Mouse (Mus musculus): Measurements from ENCODE around the gene Gm36864. TPM values are rescaled to one million over a fixed set of nuclear protein-coding genes. Genes with fewer than 3 reads are reported as not detected.
"Not testable (repeated sequence)": the region's sequence is repeated elsewhere in the genome, so short reads cannot be mapped to it uniquely, and the experiment has no call there.

The Gm36864 gene
- polyA plus RNA-seq (2015; fragmentation: Nextera tagmentation; extraction: Ambion mirVana) = not detected in 2 replicates

DNA sequence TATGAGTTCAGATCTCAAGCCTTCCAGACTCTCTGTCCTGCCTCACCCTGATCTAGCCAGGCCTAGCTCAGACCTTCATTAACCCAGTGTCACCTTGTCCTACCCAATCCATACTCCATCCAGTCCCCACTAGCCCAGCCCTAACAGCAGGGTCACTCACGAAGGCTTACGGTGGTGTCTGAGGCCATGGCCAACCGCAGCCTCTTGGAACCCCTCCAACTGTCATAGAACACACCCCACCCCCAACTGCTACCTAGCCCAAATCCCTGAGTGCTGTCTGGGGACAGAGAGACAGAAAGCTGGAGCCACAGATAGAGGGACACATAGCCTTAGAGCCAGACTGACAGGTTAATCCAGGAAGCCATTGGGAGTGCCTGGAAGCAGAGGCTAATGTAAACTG is at the start of gene Gm36864:
Gm36864 (plus strand) TSS at position 269 of the 400 bp plus-strand sequence.
- Histone ChIP-seq H3K27ac (ENCODE audit: low read length) (no peak within 1 kb of the TSS), H3K27me3 (replicated peaks; ENCODE audit: insufficient read depth, low read length) (no peaks in the 10 kb centered on the region), H3K36me3 (ENCODE audit: insufficient read depth, low read length) (no peaks in the 10 kb centered on the region), H3K9ac (replicated peaks; ENCODE audit: low read depth) (no peak within 1 kb of the TSS), H3K4me3 (ENCODE audit: low read depth, low read length) (no peak within 1 kb of the TSS), H3K9me3 (ENCODE audit: low read length) (no peaks in the 10 kb centered on the region), H3K4me2 (replicated peaks; ENCODE audit: low read depth, low read length) (no peak within 1 kb of the TSS), H3K4me1 (ENCODE audit: insufficient read depth, low read depth, low read length) (no peaks in the 10 kb centered on the region)
- DNase-seq (ENCODE audit: low spot score) (no peak), ATAC-seq (no peak)
- TF ChIP-seq EP300 (IDR thresholded peaks at IDR 0.05) (no peak), CTCF (IDR thresholded peaks at IDR 0.05) (no peak)
- WGBS = 75% methylated on average over 3 of the region's 3 CpGs

DNA sequence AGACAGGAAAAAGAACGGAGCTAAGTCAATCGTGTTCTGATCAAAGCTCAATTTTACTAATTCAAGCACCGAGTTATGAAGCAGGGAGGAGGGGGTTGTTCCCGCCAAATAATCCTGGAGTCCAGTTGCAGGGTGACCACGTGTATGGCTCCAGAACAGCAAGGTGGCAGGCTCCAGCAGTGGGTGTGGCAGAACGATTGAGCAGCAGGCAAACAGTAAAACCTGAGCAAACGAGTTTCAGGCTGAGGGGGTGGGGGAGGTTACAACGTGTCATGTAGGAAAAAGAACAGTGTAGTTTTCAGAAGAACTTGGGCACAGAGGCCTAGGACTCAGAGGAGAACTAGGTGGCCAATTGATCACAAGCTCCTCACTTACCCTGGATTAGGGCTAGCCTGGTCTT is 49.5 kb upstream of the Gm36864 start:
- not testable (repeated sequence) for H3K27ac ChIP-seq (ENCODE audit: low read length); H3K4me1 ChIP-seq (ENCODE audit: insufficient read depth, low read depth, low read length); H3K27me3 ChIP-seq (replicated peaks; ENCODE audit: insufficient read depth, low read length); H3K9ac ChIP-seq (replicated peaks; ENCODE audit: low read depth); H3K4me2 ChIP-seq (replicated peaks; ENCODE audit: low read depth, low read length); H3K4me3 ChIP-seq (ENCODE audit: low read depth, low read length); H3K36me3 ChIP-seq (ENCODE audit: insufficient read depth, low read length); ATAC-seq; DNase-seq (ENCODE audit: low spot score); H3K9me3 ChIP-seq (ENCODE audit: low read length)
- WGBS = 56% methylated on average over 8 of the region's 8 CpGs

- H3K4me1 ChIP-seq (ENCODE audit: insufficient read depth, low read depth, low read length); H3K9me3 ChIP-seq (ENCODE audit: low read length); H3K27ac ChIP-seq (ENCODE audit: low read length); ATAC-seq; H3K36me3 ChIP-seq (ENCODE audit: insufficient read depth, low read length); H3K4me2 ChIP-seq (replicated peaks; ENCODE audit: low read depth, low read length); DNase-seq (ENCODE audit: low spot score); H3K4me3 ChIP-seq (ENCODE audit: low read depth, low read length); H3K27me3 ChIP-seq (replicated peaks; ENCODE audit: insufficient read depth, low read length); H3K9ac ChIP-seq (replicated peaks; ENCODE audit: low read depth): not testable (repeated sequence)
Observed at GRCm38 (mm10) chr7:44187936-44188335, 48.0 kb upstream of the Gm36864 start, which contains the start of gene Klk1b24. Klk1b24 (plus strand) TSS chr7:44188236.

DNA sequence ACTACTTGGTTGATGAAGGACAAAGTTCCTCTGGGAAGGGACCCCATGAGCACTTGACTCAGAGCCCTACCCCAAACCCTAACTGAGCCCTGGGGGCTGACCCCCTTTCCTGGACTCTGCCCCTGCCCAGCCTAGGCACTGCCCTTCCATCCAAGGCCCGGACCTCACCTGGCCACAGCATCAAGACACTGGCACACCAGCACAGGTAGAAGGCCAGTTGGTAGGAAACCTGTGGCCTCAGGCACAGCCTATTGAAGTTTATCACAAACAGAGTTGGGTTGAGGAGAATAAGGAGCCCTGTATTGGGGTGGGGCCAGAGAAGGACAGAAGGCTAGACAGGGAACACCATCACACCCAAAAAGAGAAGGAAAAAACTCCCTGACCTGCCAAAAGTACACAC is 42.5 kb upstream of the Gm36864 start:
- 90% methylated on average over 1 of the region's 1 CpGs for WGBS

GRCm38 (mm10) chr7:44197891-44198290 is 38.1 kb upstream of the Gm36864 start, which contains the start of gene Klk1b3:
Klk1b3 (plus strand) TSS chr7:44198191.
- Histone ChIP-seq H3K27ac (ENCODE audit: low read length) (no peak within 1 kb of the TSS), H3K36me3 (ENCODE audit: insufficient read depth, low read length) (no peaks in the 10 kb centered on the region), H3K4me1 (ENCODE audit: insufficient read depth, low read depth, low read length) (no peaks in the 10 kb centered on the region), H3K9ac (replicated peaks; ENCODE audit: low read depth) (no peak within 1 kb of the TSS), H3K9me3 (ENCODE audit: low read length) (no peaks in the 10 kb centered on the region), H3K4me3 (ENCODE audit: low read depth, low read length) (no peak within 1 kb of the TSS), H3K4me2 (replicated peaks; ENCODE audit: low read depth, low read length) (no peak within 1 kb of the TSS), H3K27me3 (replicated peaks; ENCODE audit: insufficient read depth, low read length) (no peaks in the 10 kb centered on the region)
- ATAC-seq = no peak
- no peak for DNase-seq (ENCODE audit: low spot score)
- TF ChIP-seq CTCF (IDR thresholded peaks at IDR 0.05) (no peak), EP300 (IDR thresholded peaks at IDR 0.05) (no peak)
- 54% methylated on average over 3 of the region's 3 CpGs for WGBS

More for the DNA sequence above, 42.5 kb upstream of the Gm36864 start:
- not testable (repeated sequence) for H3K4me2 ChIP-seq (replicated peaks; ENCODE audit: low read depth, low read length); H3K36me3 ChIP-seq (ENCODE audit: insufficient read depth, low read length); H3K4me1 ChIP-seq (ENCODE audit: insufficient read depth, low read depth, low read length); H3K27ac ChIP-seq (ENCODE audit: low read length); H3K9me3 ChIP-seq (ENCODE audit: low read length); ATAC-seq; H3K27me3 ChIP-seq (replicated peaks; ENCODE audit: insufficient read depth, low read length); H3K4me3 ChIP-seq (ENCODE audit: low read depth, low read length); DNase-seq (ENCODE audit: low spot score); H3K9ac ChIP-seq (replicated peaks; ENCODE audit: low read depth)

DNA sequence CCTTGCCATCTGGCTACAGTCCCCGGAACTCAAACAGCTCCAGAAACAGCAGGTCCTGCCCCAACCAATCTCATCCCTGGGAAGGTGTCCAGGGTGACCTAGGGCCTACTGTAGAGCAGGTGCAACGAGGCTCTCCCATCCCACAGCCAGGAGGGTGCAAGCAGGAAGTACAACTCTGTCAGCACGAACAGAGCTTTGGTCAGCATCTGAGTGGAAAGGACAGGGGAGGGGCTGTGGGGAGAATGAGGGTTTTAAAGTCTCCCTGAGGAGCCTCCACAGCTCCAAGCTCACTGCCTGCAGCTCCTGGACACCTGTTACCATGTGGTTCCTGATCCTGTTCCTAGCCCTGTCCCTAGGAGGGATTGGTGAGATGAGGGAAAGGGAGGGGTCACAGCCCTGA is 28.8 kb upstream of the Gm36864 start, which contains the start of gene Klk1b4:
Klk1b4 (plus strand) TSS at position 301 of the 400 bp plus-strand sequence.
- not testable (repeated sequence) for ATAC-seq; H3K27ac ChIP-seq (ENCODE audit: low read length)
- 16% methylated on average over 3 of the region's 3 CpGs for WGBS

DNA sequence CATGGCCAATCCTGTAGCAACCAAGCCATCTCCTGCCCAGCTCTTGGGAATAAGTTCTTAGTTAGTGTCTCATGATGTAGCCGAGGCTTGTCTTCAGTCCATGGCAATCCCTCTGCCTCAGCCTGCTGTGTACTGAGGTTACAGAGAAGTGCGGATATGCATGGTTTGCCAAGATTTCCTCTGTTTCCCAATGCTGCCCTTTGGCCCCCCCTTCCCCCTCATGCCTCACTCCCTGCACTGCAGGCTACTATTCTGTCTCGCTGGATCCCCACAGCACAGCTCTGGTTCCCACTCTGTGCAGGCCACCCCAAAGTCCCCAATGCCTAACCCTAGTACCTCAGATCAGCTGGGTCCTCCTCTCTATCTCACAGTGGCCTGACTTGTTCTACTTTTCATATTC is 27.7 kb upstream of the Gm36864 start:
- ATAC-seq (no peak), DNase-seq (ENCODE audit: low spot score) (no peak)
- Histone ChIP-seq H3K4me3 (ENCODE audit: low read depth, low read length) (no peak overlapping the region), H3K27ac (ENCODE audit: low read length) (no peak overlapping the region), H3K4me2 (replicated peaks; ENCODE audit: low read depth, low read length) (no peak overlapping the region), H3K9me3 (ENCODE audit: low read length) (no peaks in the 10 kb centered on the region), H3K36me3 (ENCODE audit: insufficient read depth, low read length) (no peaks in the 10 kb centered on the region), H3K9ac (replicated peaks; ENCODE audit: low read depth) (no peak overlapping the region), H3K27me3 (replicated peaks; ENCODE audit: insufficient read depth, low read length) (no peaks in the 10 kb centered on the region), H3K4me1 (ENCODE audit: insufficient read depth, low read depth, low read length) (no peaks in the 10 kb centered on the region)
- WGBS = 80% methylated on average over 3 of the region's 3 CpGs
- no peak for TF ChIP-seq EP300 (IDR thresholded peaks at IDR 0.05)
- TF ChIP-seq CTCF (IDR thresholded peaks at IDR 0.05) = no peak

More for the DNA sequence above, 28.8 kb upstream of the Gm36864 start, which contains the start of gene Klk1b4:
- H3K4me1 ChIP-seq (ENCODE audit: insufficient read depth, low read depth, low read length); H3K4me2 ChIP-seq (replicated peaks; ENCODE audit: low read depth, low read length); DNase-seq (ENCODE audit: low spot score); H3K9me3 ChIP-seq (ENCODE audit: low read length); H3K9ac ChIP-seq (replicated peaks; ENCODE audit: low read depth); H3K4me3 ChIP-seq (ENCODE audit: low read depth, low read length); H3K27me3 ChIP-seq (replicated peaks; ENCODE audit: insufficient read depth, low read length); H3K36me3 ChIP-seq (ENCODE audit: insufficient read depth, low read length): not testable (repeated sequence)

All from lung, postnatal 0 days (tissue).